Mouse (Mus musculus) adrenal gland, postnatal 10 days (tissue): ENCODE measurements at regions not wholly inside any gene's neighbourhood (a gene's known extent, or its start where the extent isn't known, plus 50 kb on each side); places are given as distances from the start of the nearest gene placed in this dataset.

Source experiments
- DNase-seq: peaks from one replicate; pipeline ENCODE4 v3.0.0; 2021; ENCODE audit warnings: mixed read lengths

GRCm38 (mm10) chr19:49379646-49380045 lies 1173.8 kb downstream of the Sorcs3 start:
- no peak for DNase-seq

GRCm38 (mm10) chr19:49396257-49396656 lies 1190.4 kb downstream of the Sorcs3 start:
- no peak for DNase-seq

- no peak for DNase-seq
These were observed 1209.5 kb downstream of the Sorcs3 start for GRCm38 (mm10) chr19:49415326-49415725.

- no peak for DNase-seq
These were observed 1217.5 kb downstream of the Sorcs3 start for GRCm38 (mm10) chr19:49423059-49423900.
